Mouse (Mus musculus) MEL (cell line): ENCODE data around the gene Arel1. TPM values are rescaled to one million over a fixed set of nuclear protein-coding genes. Genes with fewer than 3 reads are reported as not detected.

ENCODE experiments used
- DNase-seq: peaks from one replicate; pipeline ENCODE4 v3.0.0; 2011; ENCODE audit warnings: low read depth, low spot score
- H3K27ac ChIP-seq: 2 replicates; pipeline ENCODE4 v1.5.1; 2012; ENCODE audit warnings: low read depth, mild to moderate bottlenecking, control low read depth, low read length, moderate library complexity; ENCODE audit not compliant: control insufficient read depth
- H3K27me3 ChIP-seq, 2 experiments: fragments of 150-350 bp in 1 of 2; sonication (generic) in 1 of 2; 2 replicates each; pipeline ENCODE4 v1.6.1; 2012; ENCODE audit warnings: low read length in 2 of 2, mild to moderate bottlenecking in 2 of 2, improper control_type of control experiment in 1 of 2, moderate library complexity in 1 of 2; ENCODE audit not compliant: insufficient read depth in 2 of 2, control insufficient read depth in 1 of 2
- H3K36me3 ChIP-seq, 2 experiments: 2 replicates each; pipeline ENCODE4 v1.6.1; 2012 to 2014; ENCODE audit warnings: low read length in 2 of 2, improper control_type of control experiment in 1 of 2, inconsistent platforms in 1 of 2, mild to moderate bottlenecking in 1 of 2; ENCODE audit not compliant: insufficient read depth in 2 of 2, control insufficient read depth in 1 of 2
- H3K4me1 ChIP-seq, 2 experiments: fragments of 150-350 bp in 1 of 2; sonication (generic) in 1 of 2; 2 replicates each; pipeline ENCODE4 v1.6.1; 2012; ENCODE audit warnings: low read length in 2 of 2, improper control_type of control experiment in 1 of 2, mild to moderate bottlenecking in 1 of 2; ENCODE audit not compliant: insufficient read depth in 2 of 2, control insufficient read depth in 1 of 2
- H3K4me3 ChIP-seq, 2 experiments: fragments of 150-350 bp in 1 of 2; sonication (generic) in 1 of 2; 2 replicates each; pipeline ENCODE4 v1.5.1; 2012; ENCODE audit warnings: low read depth in 2 of 2, low read length in 2 of 2, mild to moderate bottlenecking in 2 of 2, moderate library complexity in 2 of 2, control low read depth in 1 of 2, improper control_type of control experiment in 1 of 2; ENCODE audit not compliant: control insufficient read depth in 1 of 2, insufficient read depth in 1 of 2
- H3K79me2 ChIP-seq: 2 replicates; pipeline ENCODE4 v1.6.1; 2012; ENCODE audit warnings: mild to moderate bottlenecking, low read length, moderate library complexity; ENCODE audit not compliant: control insufficient read depth, poor library complexity, insufficient read depth
- H3K9ac ChIP-seq: 2 replicates; pipeline ENCODE4 v1.6.1; 2012; ENCODE audit warnings: low read depth, mild to moderate bottlenecking, control low read depth, low read length, moderate library complexity; ENCODE audit not compliant: control insufficient read depth, poor library complexity, severe bottlenecking
- H3K9me3 ChIP-seq: fragments of 150-350 bp; sonication (generic); replicated peaks from 2 replicates; pipeline ENCODE4 v1.6.1; 2012; ENCODE audit warnings: mild to moderate bottlenecking, low read length, improper control_type of control experiment, moderate library complexity; ENCODE audit not compliant: insufficient read depth
- CHD1 ChIP-seq: IDR thresholded peaks from 2 replicates; pipeline ENCODE4 v1.6.1; 2012; ENCODE audit warnings: low read depth, mild to moderate bottlenecking, inconsistent platforms, low read length, improper control_type of control experiment
- CTCF ChIP-seq, 3 experiments: IDR thresholded peaks in 2 of 3; conservative IDR thresholded peaks in 1 of 3; 2 replicates each; pipeline ENCODE4 v1.5.1; 2011 to 2012; ENCODE audit warnings: low read length in 3 of 3, low read depth in 2 of 3, mild to moderate bottlenecking in 2 of 3, improper control_type of control experiment in 1 of 3, inconsistent platforms in 1 of 3, mixed read lengths in 1 of 3, moderate library complexity in 1 of 3; ENCODE audit not compliant: control insufficient read depth in 1 of 3, insufficient read depth in 1 of 3, poor library complexity in 1 of 3, severe bottlenecking in 1 of 3
- EP300 ChIP-seq, 2 experiments: IDR thresholded peaks; 2 replicates each; pipeline ENCODE4 v1.6.1; 2011; ENCODE audit warnings: improper control_type of control experiment in 2 of 2, low read length in 2 of 2, low read depth in 1 of 2, mild to moderate bottlenecking in 1 of 2
- GABPA ChIP-seq: IDR thresholded peaks from 2 replicates; pipeline ENCODE4 v1.6.1; 2012; ENCODE audit warnings: low read depth, mild to moderate bottlenecking, inconsistent platforms, low read length, improper control_type of control experiment, moderate library complexity
- GATA1 ChIP-seq: IDR thresholded peaks from 2 replicates; pipeline ENCODE4 v1.6.1; 2011; ENCODE audit warnings: low read depth, low read length, improper control_type of control experiment
- MEF2A ChIP-seq: IDR thresholded peaks from 2 replicates; pipeline ENCODE4 v1.6.1; 2014; ENCODE audit warnings: low read depth, mild to moderate bottlenecking, inconsistent platforms, low read length, improper control_type of control experiment; ENCODE audit not compliant: poor library complexity, insufficient replicate concordance, severe bottlenecking; ENCODE audit errors: extremely low read depth
- NELFE ChIP-seq: IDR thresholded peaks from 2 replicates; pipeline ENCODE4 v1.6.1; 2011; ENCODE audit warnings: low read depth, low read length, improper control_type of control experiment
- NRF1 ChIP-seq: IDR thresholded peaks from 2 replicates; pipeline ENCODE4 v1.6.1; 2014; ENCODE audit warnings: low read depth, mild to moderate bottlenecking, inconsistent platforms, low read length, improper control_type of control experiment, moderate library complexity; ENCODE audit not compliant: poor library complexity, insufficient read depth, severe bottlenecking
- POLR2A ChIP-seq, 2 experiments: IDR thresholded peaks; 2 replicates each; pipeline ENCODE4 v1.6.1; 2011 to 2012; ENCODE audit warnings: low read length in 2 of 2, mild to moderate bottlenecking in 2 of 2, control low read depth in 1 of 2, improper control_type of control experiment in 1 of 2, low read depth in 1 of 2, moderate library complexity in 1 of 2; ENCODE audit not compliant: control insufficient read depth in 1 of 2, insufficient read depth in 1 of 2, poor library complexity in 1 of 2
- SIN3A ChIP-seq: IDR thresholded peaks from 2 replicates; pipeline ENCODE4 v1.6.1; 2012; ENCODE audit warnings: low read length, improper control_type of control experiment, inconsistent platforms
- TCF12 ChIP-seq: IDR thresholded peaks from 2 replicates; pipeline ENCODE4 v1.6.1; 2014; ENCODE audit warnings: low read depth, mild to moderate bottlenecking, inconsistent platforms, low read length, improper control_type of control experiment, moderate library complexity
- USF1 ChIP-seq: IDR thresholded peaks from 2 replicates; pipeline ENCODE4 v1.6.1; 2014; ENCODE audit warnings: low read depth, mild to moderate bottlenecking, inconsistent platforms, low read length, improper control_type of control experiment, moderate library complexity
- USF2 ChIP-seq, 2 experiments: IDR thresholded peaks; 2 replicates each; pipeline ENCODE4 v1.6.1; 2011 to 2012; ENCODE audit warnings: improper control_type of control experiment in 2 of 2, low read length in 2 of 2, borderline replicate concordance in 1 of 2, inconsistent platforms in 1 of 2, low read depth in 1 of 2, mild to moderate bottlenecking in 1 of 2; ENCODE audit not compliant: insufficient read depth in 1 of 2
- ZKSCAN1 ChIP-seq: IDR thresholded peaks from 2 replicates; pipeline ENCODE4 v1.6.1; 2012; ENCODE audit warnings: low read depth, mild to moderate bottlenecking, inconsistent platforms, low read length, improper control_type of control experiment, moderate library complexity
- ZMIZ1 ChIP-seq: IDR thresholded peaks from 2 replicates; pipeline ENCODE4 v1.6.1; 2012; ENCODE audit warnings: low read depth, mild to moderate bottlenecking, inconsistent platforms, low read length, improper control_type of control experiment, moderate library complexity
- polyA plus RNA-seq, 2 experiments: library from polyadenylated mRNA; stranded (reverse) in 1 of 2; unstranded in 1 of 2; fragments of >175 nt in 1 of 2; fragments of >200 nt in 1 of 2; gene quantifications; 2 replicates each; pipeline versions ENCODE4 v1.2.1 to v1.2.4; 2012; ENCODE audit warnings: low replicate concordance in 2 of 2, low read depth in 1 of 2; ENCODE audit not compliant: insufficient read length in 2 of 2, insufficient read depth in 1 of 2, missing spikeins in 1 of 2
- total RNA-seq: library from RNA; depleted of rRNA; stranded (reverse); fragments of 300-350 nt; gene quantifications from 2 replicates; pipeline ENCODE4 v1.2.3, GENCODE M21; 2012

The Arel1 gene
- total and polyA plus RNA-seq, 3 experiments, result 37.2 to 82.5 (median 45.0) TPM

- DNase-seq, result peak; percentile 64
- H3K4me1 ChIP-seq, result peaks cover 0 to 12% of the 10 kb centered on the region in 2 experiments; a peak in 3 of 4 replicates
- H3K79me2 ChIP-seq, result no peaks in the 10 kb centered on the region
- no peaks in the 10 kb centered on the region for H3K9me3 ChIP-seq
- no peaks in the 10 kb centered on the region; a peak in 1 of 4 replicates for H3K36me3 ChIP-seq
- no peak overlapping the region for H3K9ac ChIP-seq
- TF ChIP-seq GATA1 (peak; percentile 33; the same call in 1 of the 2 replicates), USF1 (no peak)
- TF ChIP-seq, all 39 proteins: peak for 1
- Histone ChIP-seq H3K4me3 (no peak overlapping the region), H3K27ac (no peak overlapping the region), H3K27me3 (peaks cover 0 to 2% of the 10 kb centered on the region in 2 experiments; a peak in 2 of 4 replicates)
Observed at GRCm38 (mm10) chr12:84897322-84897721, 73.4 kb downstream of the Arel1 start.

DNA sequence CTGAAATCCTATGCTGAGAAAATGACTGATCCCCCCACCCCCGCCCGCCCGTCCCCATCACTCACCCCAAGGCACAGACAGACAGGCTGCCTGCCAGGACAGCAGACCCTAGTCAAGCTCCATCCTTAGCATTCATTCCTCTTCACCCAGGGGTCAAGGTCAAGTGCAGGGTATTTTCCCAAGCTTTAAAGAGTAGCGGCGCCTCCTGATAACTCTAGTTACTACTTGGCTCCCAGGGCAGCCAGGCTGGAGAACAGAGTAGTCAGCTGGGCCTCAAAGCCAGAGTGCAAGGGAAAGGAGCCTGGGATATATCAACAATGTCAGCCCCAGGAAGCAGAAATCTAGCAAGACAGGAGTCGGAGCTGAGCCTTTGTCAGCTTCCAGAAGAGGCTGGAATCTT is 74.5 kb downstream of the Arel1 start:
- Histone ChIP-seq H3K79me2 (no peaks in the 10 kb centered on the region), H3K4me1 (peaks cover 0 to 12% of the 10 kb centered on the region in 2 experiments; a peak in 3 of 4 replicates), H3K27me3 (peaks cover 2% of the 10 kb centered on the region in 2 experiments; a peak in 2 of 4 replicates), H3K27ac (no peak overlapping the region), H3K9me3 (no peaks in the 10 kb centered on the region), H3K9ac (no peak overlapping the region), H3K4me3 (no peak overlapping the region), H3K36me3 (no peaks in the 10 kb centered on the region; a peak in 1 of 4 replicates)
- no peak for DNase-seq
- TF ChIP-seq ZMIZ1 (no peak), TCF12 (no peak), MEF2A (no peak), GABPA (no peak), ZKSCAN1 (no peak), POLR2A (IDR thresholded peaks at IDR 0.05; ENCODE audit: control insufficient read depth in 1 of 2, insufficient read depth in 1 of 2, low read depth in 1 of 2, low read length in 2 of 2, poor library complexity in 1 of 2) (no peak), EP300 (IDR thresholded peaks at IDR 0.05; ENCODE audit: low read depth in 1 of 2, low read length in 2 of 2) (no peak), GATA1 (no peak), CHD1 (no peak), CTCF (IDR thresholded peaks at IDR 0.05 in 2 of 3, conservative IDR thresholded peaks at IDR 0.05 in 1 of 3; ENCODE audit: control insufficient read depth in 1 of 3, insufficient read depth in 1 of 3, low read depth in 2 of 3, low read length in 3 of 3, poor library complexity in 1 of 3, severe bottlenecking in 1 of 3) (no peak), USF2 (IDR thresholded peaks at IDR 0.05; ENCODE audit: borderline replicate concordance in 1 of 2, insufficient read depth in 1 of 2, low read depth in 1 of 2, low read length in 2 of 2) (no peak), NRF1 (no peak), NELFE (no peak), SIN3A (no peak)
